Mouse (Mus musculus) heart, embryonic 11.5 days (tissue): ENCODE data around the gene Erc2. TPM values are rescaled to one million over a fixed set of nuclear protein-coding genes. Genes with fewer than 3 reads are reported as not detected.
"Not testable (repeated sequence)": the region's sequence is repeated elsewhere in the genome, so short reads cannot be mapped to it uniquely, and the experiment has no call there.

Experiments
- ATAC-seq: fragments of 200-750 bp; cut with Nextera tagmentation; replicated peaks from 2 replicates; pipeline ENCODE4 v1.8.0; 2017; ENCODE audit warnings: moderate library complexity; ENCODE audit not compliant: insufficient number of reproducible peaks, low FRiP score, low TSS enrichment
- H3K27ac ChIP-seq: fragments of 300-500 bp; sonication (generic); 2 replicates; pipeline ENCODE4 v1.5.1; 2014; ENCODE audit warnings: mild to moderate bottlenecking, low read depth, low read length
- H3K27me3 ChIP-seq: fragments of 300-500 bp; sonication (generic); 2 replicates; pipeline ENCODE4 v1.6.1; 2014; ENCODE audit warnings: mild to moderate bottlenecking, low read length, mixed read lengths; ENCODE audit not compliant: control insufficient read depth, insufficient read depth
- H3K36me3 ChIP-seq: fragments of 300-500 bp; sonication (generic); 2 replicates; pipeline ENCODE4 v1.6.1; 2014; ENCODE audit warnings: mild to moderate bottlenecking, low read length, moderate library complexity, mixed read lengths; ENCODE audit not compliant: control insufficient read depth, insufficient read depth
- H3K4me1 ChIP-seq: fragments of 300-500 bp; sonication (generic); 2 replicates; pipeline ENCODE4 v1.6.1; 2014; ENCODE audit warnings: low read length; ENCODE audit not compliant: control insufficient read depth, insufficient read depth
- H3K4me2 ChIP-seq: fragments of 300-500 bp; sonication (generic); 2 replicates; pipeline ENCODE4 v1.6.1; 2014; ENCODE audit warnings: mild to moderate bottlenecking, moderate library complexity
- H3K4me3 ChIP-seq: fragments of 300-500 bp; sonication (generic); 2 replicates; pipeline ENCODE4 v1.5.1; 2014; ENCODE audit warnings: low read depth, low read length
- H3K9ac ChIP-seq: fragments of 300-500 bp; sonication (generic); 2 replicates; pipeline ENCODE4 v1.6.1; 2014; ENCODE audit warnings: mild to moderate bottlenecking, low read depth, low read length, moderate library complexity
- H3K9me3 ChIP-seq: fragments of 300-500 bp; sonication (generic); replicated peaks from 2 replicates; pipeline ENCODE4 v1.6.1; 2016; ENCODE audit warnings: low read length; ENCODE audit not compliant: control insufficient read depth
- WGBS: fragments of 180-500 bp; shearing (Covaris S2); extraction: QIAGEN DNeasy Blood & Tissue Kit; methylation state at CpG from one replicate; pipeline ENCODE4 v1.1.7; 2014; ENCODE audit not compliant: insufficient replicate concordance; 5-methylcytosine and 5-hydroxymethylcytosine counted together
- polyA plus RNA-seq: library from polyadenylated mRNA; unstranded; fragments of >200 nt; fragmentation: Nextera tagmentation; extraction: Ambion mirVana; gene quantifications from 2 replicates; pipeline ENCODE4 v1.2.1, GENCODE M21; 2014

Gene Erc2
- polyA plus RNA-seq, 1 experiment from 2014 or later: 6.2 TPM

DNA sequence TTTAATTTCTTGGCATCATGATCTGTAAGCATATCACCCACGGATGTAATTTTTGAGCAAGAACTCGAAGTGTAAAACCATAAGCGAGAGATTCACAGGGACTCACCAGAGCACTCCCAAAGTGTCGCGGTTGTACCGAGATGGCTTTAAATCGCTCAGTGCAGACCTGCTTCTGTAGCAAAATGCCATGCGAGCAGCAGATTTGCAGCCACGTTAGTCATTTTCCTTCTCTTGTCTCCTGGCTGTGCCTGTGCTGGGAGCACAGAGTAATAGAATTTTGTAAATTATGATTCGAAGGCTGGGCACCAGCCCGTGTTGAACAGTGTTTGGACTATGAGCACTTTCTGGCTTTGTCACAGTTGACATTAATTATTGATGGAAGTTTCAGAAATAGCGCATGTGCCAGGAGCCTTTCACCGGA, 253.8 kb downstream of the Erc2 start:
- Histone ChIP-seq H3K9ac (no peak overlapping the region), H3K36me3 (no peaks in the 10 kb centered on the region), H3K27ac (no peak overlapping the region), H3K4me2 (no peak overlapping the region), H3K4me3 (no peak overlapping the region), H3K9me3 (no peaks in the 10 kb centered on the region), H3K27me3 (no peaks in the 10 kb centered on the region), H3K4me1 (no peaks in the 10 kb centered on the region)
- WGBS: 81% methylated on average over 13 of the region's 13 CpGs
- no peak for ATAC-seq

DNA sequence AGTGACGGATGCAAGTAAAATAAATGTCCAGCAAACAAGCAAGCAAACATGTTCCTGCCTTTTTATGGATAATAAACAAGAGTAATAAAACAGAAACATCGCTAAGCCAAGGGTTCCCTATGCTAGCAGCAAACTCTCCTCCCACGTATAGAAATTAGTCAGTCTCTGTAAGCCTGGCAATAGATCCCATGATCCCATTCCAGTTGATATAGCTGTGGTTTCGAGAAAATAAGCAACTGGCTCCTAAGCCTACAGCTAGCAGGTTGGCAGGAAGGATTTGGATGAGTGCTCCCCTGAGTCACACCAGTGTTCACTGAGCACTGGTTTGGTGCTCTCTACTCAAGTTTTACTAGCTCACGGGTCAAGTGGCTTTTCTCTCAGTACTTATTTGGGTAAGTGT, 259.7 kb downstream of the Erc2 start:
- 81% methylated on average over 5 of the region's 5 CpGs for WGBS
- Histone ChIP-seq H3K4me1 (no peaks in the 10 kb centered on the region), H3K27me3 (no peaks in the 10 kb centered on the region), H3K4me3 (no peak overlapping the region), H3K27ac (no peak overlapping the region), H3K9me3 (no peaks in the 10 kb centered on the region), H3K9ac (no peak overlapping the region), H3K36me3 (no peaks in the 10 kb centered on the region), H3K4me2 (no peak overlapping the region)
- no peak for ATAC-seq

DNA sequence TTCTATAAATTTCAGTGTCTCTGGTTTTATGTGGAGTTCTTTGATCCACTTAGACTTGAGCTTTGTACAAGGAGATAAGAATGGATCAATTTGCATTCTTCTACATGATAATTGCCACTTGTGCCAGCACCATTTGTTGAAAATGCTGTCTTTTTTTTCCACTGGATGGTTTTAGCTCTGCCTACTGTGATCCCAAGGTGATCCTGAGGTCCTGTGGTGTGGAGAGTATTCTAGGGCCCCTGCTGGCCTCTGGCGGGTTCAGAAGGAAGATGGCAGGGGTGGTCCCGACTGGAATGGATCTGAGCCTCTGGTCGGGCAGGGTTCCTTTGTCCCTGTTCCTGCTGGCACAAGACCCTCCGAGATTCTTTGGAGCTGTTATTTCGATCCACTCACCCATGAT, 264.1 kb downstream of the Erc2 start:
- not testable (repeated sequence) for H3K4me1 ChIP-seq, H3K9ac ChIP-seq, H3K4me3 ChIP-seq, H3K27ac ChIP-seq, H3K9me3 ChIP-seq, ATAC-seq, H3K36me3 ChIP-seq, H3K4me2 ChIP-seq, H3K27me3 ChIP-seq
- WGBS: 71% methylated on average over 5 of the region's 5 CpGs

DNA sequence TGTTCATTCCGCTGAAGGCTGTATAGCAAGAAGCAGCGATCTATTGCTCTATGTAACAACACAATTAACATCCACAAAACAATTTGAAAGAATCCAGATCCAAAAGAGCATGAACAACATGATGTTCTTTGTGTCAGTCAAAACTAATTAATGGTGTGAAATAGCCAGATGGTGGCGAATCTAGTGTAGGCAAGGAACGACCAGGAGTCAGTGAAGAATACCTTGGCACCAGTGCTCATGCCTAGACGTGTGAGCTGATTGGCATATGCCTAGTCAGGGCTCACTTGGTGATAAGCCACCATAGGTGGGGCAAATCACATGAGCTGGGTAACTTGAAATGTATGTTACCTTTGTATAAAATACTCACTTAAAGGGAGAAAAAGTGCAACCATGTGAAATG, 265.3 kb downstream of the Erc2 start:
- no peak overlapping the region for H3K9ac ChIP-seq
- H3K27ac ChIP-seq: no peak overlapping the region
- no peaks in the 10 kb centered on the region for H3K36me3 ChIP-seq
- H3K27me3 ChIP-seq: no peaks in the 10 kb centered on the region
- H3K4me1 ChIP-seq: no peaks in the 10 kb centered on the region
- no peak overlapping the region for H3K4me3 ChIP-seq
- 86% methylated on average over 5 of the region's 5 CpGs for WGBS
- no peak overlapping the region for H3K4me2 ChIP-seq
- no peak for ATAC-seq
- H3K9me3 ChIP-seq: no peaks in the 10 kb centered on the region

DNA sequence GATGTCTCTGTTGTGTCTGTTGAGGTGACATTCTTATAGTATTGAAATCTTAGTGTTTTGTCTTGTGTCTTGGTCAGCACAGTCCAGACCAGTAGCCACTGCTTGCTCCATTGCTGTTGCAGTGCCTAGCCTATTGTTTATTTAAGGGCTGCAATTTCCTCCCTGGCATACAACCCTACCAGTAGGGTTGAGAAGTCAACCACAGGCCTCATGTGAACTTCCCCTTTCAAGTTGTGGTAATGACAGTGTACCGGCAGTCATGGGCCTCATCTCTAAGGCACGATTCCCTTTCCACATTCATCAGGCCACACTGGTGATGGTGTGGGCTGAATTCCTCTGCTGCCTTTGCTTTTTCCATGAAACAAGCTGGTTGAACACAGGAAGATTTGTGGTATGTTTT, 267.4 kb downstream of the Erc2 start:
- Histone ChIP-seq H3K4me2 (no peak overlapping the region), H3K27ac (no peak overlapping the region), H3K9ac (no peak overlapping the region), H3K36me3 (no peaks in the 10 kb centered on the region), H3K4me3 (no peak overlapping the region), H3K9me3 (no peaks in the 10 kb centered on the region), H3K4me1 (no peaks in the 10 kb centered on the region), H3K27me3 (no peaks in the 10 kb centered on the region)
- WGBS: 82% methylated on average over 2 of the region's 2 CpGs
- ATAC-seq: no peak

DNA sequence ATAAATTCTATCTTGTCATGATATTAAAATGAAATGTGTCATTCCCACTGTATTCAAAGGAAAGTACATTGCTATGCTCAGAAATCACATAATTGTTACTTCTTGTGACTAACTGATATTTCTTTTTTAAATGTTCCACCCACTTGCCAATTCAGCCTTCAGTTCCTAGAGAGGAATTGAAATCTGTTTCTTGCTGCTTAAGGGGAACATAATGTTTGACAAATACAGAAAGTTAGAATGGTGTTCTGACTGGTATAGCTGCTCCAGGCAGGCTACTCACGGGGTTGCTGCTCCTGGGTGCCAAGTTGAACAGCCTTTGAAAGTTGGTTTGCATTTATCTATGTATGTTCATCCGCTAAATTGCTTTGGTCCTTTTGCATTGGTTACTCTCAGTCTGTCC, 270.2 kb downstream of the Erc2 start:
- WGBS: 82% methylated on average over 2 of the region's 2 CpGs

DNA sequence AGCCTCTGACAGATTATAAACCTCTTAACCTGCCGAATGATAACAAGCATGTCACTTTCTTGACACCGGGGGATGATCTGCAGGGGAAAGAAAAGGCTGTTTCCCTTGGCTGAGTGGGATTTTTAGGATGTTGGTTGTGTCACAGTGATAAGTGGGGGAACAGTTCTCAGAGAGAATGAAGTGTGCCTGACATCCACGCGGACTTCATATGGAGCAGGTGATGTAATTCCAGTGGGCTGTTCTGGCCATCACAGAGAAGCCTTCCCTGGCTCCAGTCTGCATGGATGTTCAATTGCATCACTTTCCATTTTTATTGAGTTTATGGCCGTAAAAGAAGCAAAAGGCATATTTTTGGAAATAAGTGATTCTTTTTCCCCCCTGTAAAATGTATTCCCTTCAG, 279.5 kb downstream of the Erc2 start:
- no peaks in the 10 kb centered on the region for H3K9me3 ChIP-seq
- no peaks in the 10 kb centered on the region for H3K36me3 ChIP-seq
- H3K27me3 ChIP-seq: no peaks in the 10 kb centered on the region
- H3K4me1 ChIP-seq: 0 out of 2 replicates have a peak, but pooled peaks cover 3% of the 10 kb centered on the region
- H3K27ac ChIP-seq: no peak overlapping the region
- no peak for ATAC-seq
- no peak overlapping the region for H3K9ac ChIP-seq
- 37% methylated on average over 5 of the region's 5 CpGs for WGBS
- H3K4me3 ChIP-seq: no peak overlapping the region
- H3K4me2 ChIP-seq: no peak overlapping the region

More for the DNA sequence above, 270.2 kb downstream of the Erc2 start:
- Histone ChIP-seq H3K4me3 (no peak overlapping the region), H3K27ac (no peak overlapping the region), H3K9me3 (no peaks in the 10 kb centered on the region), H3K4me1 (no peaks in the 10 kb centered on the region), H3K36me3 (no peaks in the 10 kb centered on the region), H3K9ac (no peak overlapping the region), H3K27me3 (no peaks in the 10 kb centered on the region), H3K4me2 (no peak overlapping the region)
- ATAC-seq: no peak

DNA sequence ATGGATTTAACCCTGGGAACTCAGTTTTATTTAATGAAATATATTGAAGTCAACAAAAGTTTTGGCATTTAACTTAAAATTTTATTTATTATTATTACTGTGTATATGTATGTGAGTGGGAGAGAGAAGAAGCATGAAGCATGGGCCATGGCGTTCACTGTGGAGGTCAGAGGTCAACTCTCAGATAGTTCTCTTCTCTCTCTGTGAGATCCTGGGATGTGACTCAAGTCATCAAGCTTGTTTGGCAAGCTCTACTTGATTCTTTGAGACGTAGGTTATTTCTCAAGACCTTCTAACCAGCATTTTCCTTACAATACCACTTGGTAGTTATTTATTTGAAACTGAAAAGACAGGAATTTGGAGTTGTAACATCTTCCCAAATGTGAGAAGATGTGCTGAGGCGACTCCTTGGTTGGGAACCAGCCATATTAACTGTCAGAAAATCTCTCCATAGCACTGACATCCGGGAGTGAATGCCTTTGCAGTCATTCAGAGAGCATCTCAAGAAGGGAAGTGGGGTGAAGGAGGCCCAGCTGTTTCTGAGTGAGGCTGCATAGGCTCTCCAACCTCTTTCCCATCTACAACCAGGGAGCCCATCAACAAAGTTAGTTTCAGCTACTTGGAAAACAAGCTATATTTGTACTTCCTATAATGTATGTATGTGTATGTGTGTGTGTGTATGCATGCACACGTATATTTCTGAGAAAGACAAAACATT, 299.6 kb downstream of the Erc2 start:
- Histone ChIP-seq H3K4me1 (no peaks in the 10 kb centered on the region), H3K4me3 (no peak overlapping the region), H3K9ac (no peak overlapping the region), H3K9me3 (no peaks in the 10 kb centered on the region), H3K36me3 (no peaks in the 10 kb centered on the region), H3K27me3 (no peaks in the 10 kb centered on the region), H3K27ac (no peak overlapping the region), H3K4me2 (no peak overlapping the region)
- WGBS: 79% methylated on average over 5 of the region's 5 CpGs
- ATAC-seq: no peak

DNA sequence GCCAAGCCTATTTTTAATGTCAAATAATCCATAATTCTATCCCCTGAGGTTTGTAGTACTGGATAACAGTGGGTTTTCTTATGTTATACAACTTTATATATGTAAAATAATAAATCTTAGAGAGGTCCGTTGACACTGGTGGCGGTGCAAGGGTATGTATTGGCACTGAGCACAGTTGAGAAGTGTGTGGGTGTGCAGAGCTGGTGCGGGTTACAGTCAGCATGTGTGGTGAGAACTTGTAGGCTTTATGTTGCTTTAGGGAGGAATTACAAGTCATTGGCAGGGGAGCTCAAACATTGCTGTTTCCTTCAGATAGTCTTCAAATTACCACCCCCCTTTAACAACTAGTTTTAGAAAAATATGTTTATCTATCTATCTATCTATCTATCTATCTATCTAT, 305.1 kb downstream of the Erc2 start:
- WGBS: 95% methylated on average over 3 of the region's 3 CpGs
- no peak overlapping the region for H3K27ac ChIP-seq
- ATAC-seq: no peak
- no peaks in the 10 kb centered on the region for H3K36me3 ChIP-seq
- no peaks in the 10 kb centered on the region for H3K9me3 ChIP-seq
- H3K27me3 ChIP-seq: no peaks in the 10 kb centered on the region
- H3K4me1 ChIP-seq: no peaks in the 10 kb centered on the region
- H3K4me3 ChIP-seq: no peak overlapping the region
- H3K9ac ChIP-seq: no peak overlapping the region
- no peak overlapping the region for H3K4me2 ChIP-seq
